Comparison of ENCODE assay signal across 7 mouse cellular contexts in the genomic region with DNA sequence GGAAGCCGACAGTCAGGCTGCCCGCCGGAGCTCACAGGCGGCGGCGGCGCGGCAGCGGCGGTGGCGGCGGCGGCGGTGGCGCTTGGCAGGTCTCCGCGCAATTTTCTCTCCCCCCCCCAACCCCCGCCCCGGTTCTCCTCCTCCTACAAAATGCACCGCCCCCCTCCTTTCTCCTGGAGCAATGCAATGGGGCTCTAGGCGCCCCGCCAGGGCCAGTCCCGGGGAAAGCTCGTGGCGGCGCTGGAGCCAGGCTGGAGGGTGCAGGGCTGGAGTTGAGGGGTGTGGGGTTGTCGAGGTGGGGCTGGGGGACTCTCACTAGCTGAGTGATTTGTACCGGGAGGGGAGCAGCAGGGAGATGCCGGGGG. TPM values are rescaled to one million over a fixed set of nuclear protein-coding genes. Genes with fewer than 3 reads are reported as not detected.
DNase-seq lines count a peak whose midpoint lies in the region; ATAC-seq and TF ChIP-seq lines count a peak whose summit lies in the region.

No protein-coding gene starts in this region.

- H3K4me3 ChIP-seq in embryonic facial prominence, embryonic 12.5 days: peak overlapping the region; percentile 66
- H3K4me3 ChIP-seq in limb, embryonic 12.5 days (replicated peaks): peak overlapping the region; percentile 68
- peak overlapping the region; percentile 62 for H3K4me3 ChIP-seq in midbrain, embryonic 15.5 days
- H3K4me3 ChIP-seq in stomach, postnatal 0 days (ENCODE audit: low read depth, low read length): peak overlapping the region; percentile 60

- peak overlapping the region; percentile 93 for H3K4me2 ChIP-seq in embryonic facial prominence, embryonic 12.5 days (replicated peaks)
- peak overlapping the region; percentile 92 for H3K4me2 ChIP-seq in limb, embryonic 12.5 days
- H3K4me2 ChIP-seq in midbrain, embryonic 15.5 days: peak overlapping the region; percentile 90
- peak overlapping the region; percentile 95 for H3K4me2 ChIP-seq in stomach, postnatal 0 days (replicated peaks; ENCODE audit: low read depth)

- H3K9me3 ChIP-seq in embryonic facial prominence, embryonic 12.5 days: no peaks in the 10 kb centered on the region
- no peaks in the 10 kb centered on the region for H3K9me3 ChIP-seq in limb, embryonic 12.5 days
- H3K9me3 ChIP-seq in midbrain, embryonic 15.5 days: no peaks in the 10 kb centered on the region
- H3K9me3 ChIP-seq in stomach, postnatal 0 days (ENCODE audit: control insufficient read depth, low read length): no peaks in the 10 kb centered on the region

- peak; percentile 62; the same call in 1 of the 2 replicates for ATAC-seq in embryonic facial prominence, embryonic 12.5 days (ENCODE audit: insufficient number of reproducible peaks, insufficient read depth, low FRiP score, low TSS enrichment)
- peak; percentile 64 for ATAC-seq in limb, embryonic 12.5 days (ENCODE audit: insufficient number of reproducible peaks, insufficient read depth, low FRiP score, low TSS enrichment, low read depth)
- peak; percentile 82 for ATAC-seq in midbrain, embryonic 15.5 days (replicated peaks)
- ATAC-seq in stomach, postnatal 0 days (ENCODE audit: low FRiP score, low TSS enrichment): no peak; the same call in 1 of the 2 replicates

- H3K36me3 ChIP-seq in embryonic facial prominence, embryonic 12.5 days: no peaks in the 10 kb centered on the region
- H3K36me3 ChIP-seq in limb, embryonic 12.5 days: no peaks in the 10 kb centered on the region
- H3K36me3 ChIP-seq in midbrain, embryonic 15.5 days (replicated peaks): no peaks in the 10 kb centered on the region
- no peaks in the 10 kb centered on the region for H3K36me3 ChIP-seq in stomach, postnatal 0 days (ENCODE audit: control insufficient read depth, insufficient read depth, low read length)

- H3K4me1 ChIP-seq in embryonic facial prominence, embryonic 12.5 days: peaks cover 24% of the 10 kb centered on the region
- H3K4me1 ChIP-seq in limb, embryonic 12.5 days (replicated peaks): peaks cover 26% of the 10 kb centered on the region
- peaks cover 30% of the 10 kb centered on the region for H3K4me1 ChIP-seq in midbrain, embryonic 15.5 days
- no peaks in the 10 kb centered on the region; the same call in 1 of the 2 replicates for H3K4me1 ChIP-seq in stomach, postnatal 0 days (replicated peaks; ENCODE audit: control insufficient read depth, insufficient read depth)

- H3K27me3 ChIP-seq in embryonic facial prominence, embryonic 12.5 days: peaks cover 15% of the 10 kb centered on the region
- peaks cover 60% of the 10 kb centered on the region for H3K27me3 ChIP-seq in limb, embryonic 12.5 days
- no peaks in the 10 kb centered on the region for H3K27me3 ChIP-seq in midbrain, embryonic 15.5 days (replicated peaks)
- H3K27me3 ChIP-seq in stomach, postnatal 0 days (ENCODE audit: control insufficient read depth, insufficient read depth, low read length): 0 out of 2 replicates have a peak, but pooled peaks cover 4% of the 10 kb centered on the region

- peak overlapping the region; percentile 74 for H3K9ac ChIP-seq in embryonic facial prominence, embryonic 12.5 days
- H3K9ac ChIP-seq in limb, embryonic 12.5 days (replicated peaks): peak overlapping the region; percentile 82
- peak overlapping the region; percentile 52 for H3K9ac ChIP-seq in midbrain, embryonic 15.5 days
- peak overlapping the region; percentile 54; the same call in 1 of the 2 replicates for H3K9ac ChIP-seq in stomach, postnatal 0 days (ENCODE audit: low read length)

- no peak for TF ChIP-seq EP300 in stomach, postnatal 0 days (optimal IDR thresholded peaks at IDR 0.05)

- peak; percentile 78 for DNase-seq in adrenal gland, postnatal 14 days
- peak; percentile 33 for DNase-seq in heart, adult 8-10 months (ENCODE audit: low spot score)
- peak; percentile 19 to 29 for DNase-seq in kidney, adult 8-10 months
- no peak for DNase-seq in stomach, postnatal 0 days (ENCODE audit: low spot score)

- under 1% methylated on average over 24 of the region's 29 CpGs for WGBS in embryonic facial prominence, embryonic 12.5 days
- under 1% methylated on average over 21 of the region's 29 CpGs for WGBS in limb, embryonic 12.5 days
- 0% methylated on average over 27 of the region's 29 CpGs for WGBS in midbrain, embryonic 15.5 days
- WGBS in stomach, postnatal 0 days: 1% methylated on average over 8 of the region's 29 CpGs

- H3K27ac ChIP-seq in embryonic facial prominence, embryonic 12.5 days: peak overlapping the region; percentile 86
- H3K27ac ChIP-seq in limb, embryonic 12.5 days: peak overlapping the region; percentile 90
- H3K27ac ChIP-seq in midbrain, embryonic 15.5 days: peak overlapping the region; percentile 91
- H3K27ac ChIP-seq in stomach, postnatal 0 days (replicated peaks): peak overlapping the region; percentile 35; the same call in 1 of the 2 replicates

- TF ChIP-seq CTCF in stomach, postnatal 0 days (IDR thresholded peaks at IDR 0.05; ENCODE audit: low read depth): no peak

RNA-seq across cellular contexts. Expression of a gene that starts 0.7 kb away (rescaled TPM):
- total RNA-seq in adrenal gland, postnatal 14 days (2021): 0.64 and 0.85 TPM in 2 replicates
- 6.8 and 7.4 TPM in 2 replicates for polyA plus RNA-seq in embryonic facial prominence, embryonic 12.5 days (2016; fragmentation: Nextera tagmentation; extraction: Ambion mirVana)
- total RNA-seq in heart, adult 8-10 months (2022): under 1 TPM in 3 of 4 experiments, not detected in 1; 0.19 to 0.52 (median 0.52) TPM
- polyA plus RNA-seq in limb, embryonic 12.5 days (2016; fragmentation: Nextera tagmentation; extraction: Ambion mirVana): 11.1 TPM in 2 replicates
- 3.6 and 3.8 TPM in 2 replicates for polyA plus RNA-seq in midbrain, embryonic 15.5 days (2015; fragmentation: Nextera tagmentation; extraction: Ambion mirVana)
- polyA plus RNA-seq in stomach, postnatal 0 days (2015; fragmentation: Nextera tagmentation; extraction: Ambion mirVana): 1.7 TPM in 2 replicates

Comparison
In these comparisons a context has a peak if more than half of its experiments do, and no peak if none do; other contexts are left out.
1. H3K27ac ChIP-seq: peak in every context shown above with its lines; median percentile 91 in midbrain, embryonic 15.5 days; 90 in limb, embryonic 12.5 days; 86 in embryonic facial prominence, embryonic 12.5 days; 35 in stomach, postnatal 0 days.